Mouse (Mus musculus) intestine, postnatal 0 days (tissue): ENCODE results near the gene Sftpd. TPM values are rescaled to one million over a fixed set of nuclear protein-coding genes. Genes with fewer than 3 reads are reported as not detected.

ENCODE experiments used
- ATAC-seq: fragments of 200-750 bp; cut with Nextera tagmentation; 2 replicates; pipeline ENCODE4 v1.8.0; 2017; ENCODE audit warnings: mild to moderate bottlenecking, moderate TSS enrichment, moderate library complexity
- H3K27ac ChIP-seq: fragments of 300-500 bp; sonication (generic); 2 replicates; pipeline ENCODE4 v1.5.1; 2014; ENCODE audit warnings: mild to moderate bottlenecking, low read depth, low read length, moderate library complexity
- H3K27me3 ChIP-seq: fragments of 300-500 bp; sonication (generic); replicated peaks from 2 replicates; pipeline ENCODE4 v1.6.1; 2014; ENCODE audit warnings: low read length, mixed read lengths; ENCODE audit not compliant: control insufficient read depth, insufficient read depth
- H3K36me3 ChIP-seq: fragments of 300-500 bp; sonication (generic); 2 replicates; pipeline ENCODE4 v1.6.1; 2014; ENCODE audit warnings: mild to moderate bottlenecking, moderate library complexity; ENCODE audit not compliant: control insufficient read depth, insufficient read depth
- H3K4me1 ChIP-seq: fragments of 300-500 bp; sonication (generic); replicated peaks from 2 replicates; pipeline ENCODE4 v1.6.1; 2014; ENCODE audit warnings: antibody characterized with exemption, low read length, mixed read lengths; ENCODE audit not compliant: control insufficient read depth, insufficient read depth
- H3K4me2 ChIP-seq: fragments of 300-500 bp; sonication (generic); replicated peaks from 2 replicates; pipeline ENCODE4 v1.6.1; 2014; ENCODE audit warnings: low read depth, mild to moderate bottlenecking, moderate library complexity
- H3K4me3 ChIP-seq: fragments of 300-500 bp; sonication (generic); 2 replicates; pipeline ENCODE4 v1.5.1; 2014; ENCODE audit warnings: low read depth, low read length
- H3K9ac ChIP-seq: fragments of 300-500 bp; sonication (generic); 2 replicates; pipeline ENCODE4 v1.6.1; 2014; ENCODE audit warnings: mild to moderate bottlenecking, low read depth, low read length
- H3K9me3 ChIP-seq: fragments of 300-500 bp; sonication (generic); 2 replicates; pipeline ENCODE4 v1.6.1; 2016; ENCODE audit warnings: mixed run types; ENCODE audit not compliant: control insufficient read depth
- CTCF ChIP-seq: sonication (generic); IDR thresholded peaks from 2 replicates; pipeline ENCODE4 v1.5.1; 2016; ENCODE audit warnings: low read depth, mild to moderate bottlenecking, control low read depth, antibody characterized with exemption, moderate library complexity
- WGBS: fragments of 180-500 bp; shearing (Covaris S2); extraction: QIAGEN DNeasy Blood & Tissue Kit; methylation state at CpG from one replicate; pipeline ENCODE4 v1.1.7; 2014; 5-methylcytosine and 5-hydroxymethylcytosine counted together
- polyA plus RNA-seq: library from polyadenylated mRNA; unstranded; fragments of >200 nt; fragmentation: Nextera tagmentation; extraction: Ambion mirVana; gene quantifications from 2 replicates; pipeline ENCODE4 v1.2.1, GENCODE M21; 2015

Sftpd gene
- polyA plus RNA-seq, 1 experiment from 2014 or later: 0.23 TPM

GRCm38 (mm10) chr14:41146922-41147321 is 38.0 kb downstream of the Sftpd start:
- H3K27ac ChIP-seq: no peak overlapping the region
- no peaks in the 10 kb centered on the region for H3K36me3 ChIP-seq
- no peaks in the 10 kb centered on the region for H3K4me1 ChIP-seq
- no peak overlapping the region for H3K4me2 ChIP-seq
- no peaks in the 10 kb centered on the region for H3K9me3 ChIP-seq
- H3K27me3 ChIP-seq: no peaks in the 10 kb centered on the region
- no peak for ATAC-seq
- H3K4me3 ChIP-seq: no peak overlapping the region
- H3K9ac ChIP-seq: no peak overlapping the region
- no peak for TF ChIP-seq CTCF
- 75% methylated on average over 3 of the region's 3 CpGs for WGBS

DNA sequence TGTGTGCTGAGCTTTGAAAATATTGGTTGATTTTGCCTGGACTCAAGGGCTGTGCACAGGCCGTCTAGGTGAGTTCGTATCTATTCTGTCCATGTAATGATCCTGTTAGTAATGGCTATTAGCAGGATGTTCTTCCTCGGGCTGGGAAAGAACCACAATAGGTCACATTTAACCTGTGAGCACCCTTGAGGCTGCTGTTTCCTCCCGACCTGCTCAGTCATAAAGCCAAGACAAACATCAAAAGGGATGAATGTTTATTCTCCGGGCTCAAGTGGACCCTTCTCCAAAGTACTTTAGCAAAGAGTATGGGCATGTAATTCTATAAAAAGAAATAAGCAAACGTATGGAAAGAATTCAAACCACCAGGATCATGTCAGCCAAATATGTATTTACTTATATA is 38.9 kb downstream of the Sftpd start:
- no peak overlapping the region for H3K9ac ChIP-seq
- TF ChIP-seq CTCF: no peak
- H3K4me1 ChIP-seq: no peaks in the 10 kb centered on the region
- no peak overlapping the region for H3K4me2 ChIP-seq
- no peaks in the 10 kb centered on the region for H3K27me3 ChIP-seq
- H3K36me3 ChIP-seq: no peaks in the 10 kb centered on the region
- H3K9me3 ChIP-seq: no peaks in the 10 kb centered on the region
- H3K27ac ChIP-seq: no peak overlapping the region
- H3K4me3 ChIP-seq: no peak overlapping the region
- 39% methylated on average over 6 of the region's 6 CpGs for WGBS
- ATAC-seq: no peak

GRCm38 (mm10) chr14:41140686-41141085 is 44.3 kb downstream of the Sftpd start:
- H3K4me3 ChIP-seq: no peak overlapping the region
- ATAC-seq: no peak
- H3K27me3 ChIP-seq: no peaks in the 10 kb centered on the region
- no peak for TF ChIP-seq CTCF
- no peaks in the 10 kb centered on the region for H3K9me3 ChIP-seq
- no peak overlapping the region for H3K9ac ChIP-seq
- H3K4me2 ChIP-seq: no peak overlapping the region
- WGBS: 91% methylated on average over 1 of the region's 1 CpGs
- no peaks in the 10 kb centered on the region for H3K4me1 ChIP-seq
- no peak overlapping the region for H3K27ac ChIP-seq
- H3K36me3 ChIP-seq: no peaks in the 10 kb centered on the region

DNA sequence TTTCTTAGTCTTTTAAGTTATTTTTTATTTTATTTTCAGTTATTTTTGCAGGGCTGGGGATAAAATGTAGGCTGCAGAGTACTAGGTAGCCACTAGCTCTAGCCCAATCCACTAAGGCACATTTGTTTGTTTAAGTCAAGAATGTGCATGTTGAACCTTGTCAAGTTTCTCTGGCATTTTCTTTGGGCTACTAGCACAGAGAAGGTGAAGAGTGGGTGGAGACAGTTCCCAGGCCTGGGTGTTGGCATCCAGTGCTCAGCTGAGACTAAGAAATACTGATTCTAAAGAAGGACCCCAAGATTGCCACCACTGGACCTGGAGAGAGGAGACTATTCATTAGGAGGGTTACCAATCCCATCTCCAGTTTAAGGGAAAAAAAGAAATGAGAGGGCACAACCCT is 47.9 kb downstream of the Sftpd start:
- TF ChIP-seq CTCF: no peak
- H3K9ac ChIP-seq: no peak overlapping the region
- no peaks in the 10 kb centered on the region for H3K36me3 ChIP-seq
- no peak overlapping the region for H3K4me2 ChIP-seq
- no peak for ATAC-seq
- no peaks in the 10 kb centered on the region for H3K4me1 ChIP-seq
- H3K9me3 ChIP-seq: no peaks in the 10 kb centered on the region
- H3K4me3 ChIP-seq: no peak overlapping the region
- no peak overlapping the region for H3K27ac ChIP-seq
- no peaks in the 10 kb centered on the region for H3K27me3 ChIP-seq

DNA sequence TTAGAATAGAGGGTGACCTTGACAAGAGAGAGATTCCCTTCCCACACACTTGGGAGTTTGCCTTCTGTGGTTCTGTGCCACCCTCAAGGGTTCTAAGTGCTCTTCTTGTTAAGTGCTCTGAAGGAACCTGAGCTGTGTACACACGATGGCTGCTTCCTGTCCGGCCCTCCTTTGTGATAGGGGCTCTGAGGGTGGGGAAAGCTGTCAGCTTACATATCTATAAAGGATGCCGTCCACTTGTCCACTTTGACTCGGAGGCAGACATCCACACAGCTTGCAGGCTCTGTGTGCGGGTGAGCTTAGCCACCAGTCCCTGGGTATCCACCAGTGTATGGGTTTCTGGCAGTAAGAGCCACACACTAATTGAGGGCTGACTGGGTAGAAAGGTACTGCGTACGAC is 53.4 kb downstream of the Sftpd start, which contains the start of gene Sftpa1:
Gene Sftpa1 (plus strand): TSS at position 243 of the 400 bp plus-strand sequence.
- Histone ChIP-seq H3K9me3 (no peaks in the 10 kb centered on the region), H3K4me1 (no peaks in the 10 kb centered on the region), H3K27ac (no peak within 1 kb of the TSS), H3K9ac (no peak within 1 kb of the TSS), H3K27me3 (no peaks in the 10 kb centered on the region), H3K4me3 (no peak within 1 kb of the TSS), H3K36me3 (no peaks in the 10 kb centered on the region), H3K4me2 (no peak within 1 kb of the TSS)
- WGBS: 69% methylated on average over 7 of the region's 7 CpGs
- ATAC-seq: no peak
- no peak for TF ChIP-seq CTCF

DNA sequence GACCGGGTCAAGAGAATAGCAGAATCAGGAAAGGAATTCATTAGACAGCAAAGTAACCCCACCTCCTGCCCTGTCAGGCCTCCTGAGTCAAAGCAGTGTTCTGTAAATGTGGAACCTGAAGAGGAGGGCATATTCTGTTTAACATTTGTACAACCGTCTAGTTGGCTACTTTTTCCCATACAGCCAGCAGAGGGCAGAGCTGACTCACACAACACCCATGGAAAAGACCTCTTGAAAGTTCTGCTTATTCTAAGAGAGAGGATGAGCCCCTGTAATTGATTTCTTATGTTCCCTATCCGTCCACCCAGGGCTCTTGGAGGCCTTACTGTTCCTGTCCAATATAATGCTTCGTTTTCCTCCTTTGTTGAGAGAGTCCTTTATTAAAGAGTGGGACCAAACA is 57.0 kb downstream of the Sftpd start:
- H3K9ac ChIP-seq: no peak overlapping the region
- TF ChIP-seq CTCF: peak; percentile 67
- H3K4me1 ChIP-seq: no peaks in the 10 kb centered on the region
- H3K36me3 ChIP-seq: no peaks in the 10 kb centered on the region
- no peak overlapping the region for H3K27ac ChIP-seq
- no peak for ATAC-seq
- H3K4me3 ChIP-seq: no peak overlapping the region
- no peak overlapping the region for H3K4me2 ChIP-seq
- no peaks in the 10 kb centered on the region for H3K27me3 ChIP-seq
- 20% methylated on average over 4 of the region's 4 CpGs for WGBS
- H3K9me3 ChIP-seq: no peaks in the 10 kb centered on the region

DNA sequence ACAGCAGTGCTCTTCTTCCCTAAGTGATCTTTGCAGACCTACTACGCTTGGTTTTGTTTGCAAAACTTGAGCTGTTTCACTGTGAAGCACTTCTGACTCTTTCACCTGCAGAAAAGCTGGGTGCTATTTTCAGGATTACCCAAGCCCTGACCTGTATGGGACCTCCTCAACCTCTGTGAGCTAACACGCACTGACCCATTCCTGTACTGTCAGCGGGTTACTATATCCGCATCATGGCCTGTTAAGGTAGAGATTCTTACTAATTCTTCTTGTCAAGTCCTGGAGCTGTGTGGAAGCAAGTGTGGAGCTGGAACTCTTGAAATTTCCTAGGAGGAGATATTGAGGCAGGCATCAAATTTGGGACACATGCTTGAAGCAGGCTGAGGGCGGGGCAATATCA is 60.3 kb downstream of the Sftpd start:
- Histone ChIP-seq H3K9ac (no peak overlapping the region), H3K9me3 (no peaks in the 10 kb centered on the region), H3K27ac (no peak overlapping the region), H3K36me3 (no peaks in the 10 kb centered on the region), H3K4me2 (no peak overlapping the region), H3K27me3 (no peaks in the 10 kb centered on the region), H3K4me1 (no peaks in the 10 kb centered on the region), H3K4me3 (no peak overlapping the region)
- WGBS: 84% methylated on average over 5 of the region's 5 CpGs
- no peak for ATAC-seq
- no peak for TF ChIP-seq CTCF

Other genes with a start within 250 kb of the Sftpd start
- gene Tspan14, start 218.3 kb downstream of the Sftpd start, polyA plus RNA-seq: 30.5 and 33.3 TPM in 2 replicates
- 86.9 and 96.2 TPM in 2 replicates for gene Fam213a, start 171.4 kb downstream of the Sftpd start, polyA plus RNA-seq
- not detected in 2 replicates for gene Dydc2, start 115.9 kb downstream of the Sftpd start, polyA plus RNA-seq
- not detected in 2 replicates for gene Dydc1, start 112.2 kb downstream of the Sftpd start, polyA plus RNA-seq
- 0.08 TPM in 1 of 2 replicates, not detected in the other for gene Mat1a, start 80.1 kb downstream of the Sftpd start, polyA plus RNA-seq
- gene Sftpa1, start 53.4 kb downstream of the Sftpd start, polyA plus RNA-seq: 0.14 TPM in 1 of 2 replicates, not detected in the other
- not detected in 2 replicates for gene Mbl1, start 33.7 kb downstream of the Sftpd start, polyA plus RNA-seq
- not detected in 2 replicates for gene Gm2832, start 93.7 kb upstream of the Sftpd start, polyA plus RNA-seq
- not detected in 2 replicates for gene Gm5798, start 163.5 kb upstream of the Sftpd start, polyA plus RNA-seq
- not detected in 2 replicates for gene Gm7945, start 201.2 kb upstream of the Sftpd start, polyA plus RNA-seq
- gene Gm6482, start 223.1 kb upstream of the Sftpd start, polyA plus RNA-seq: not detected in 2 replicates